Mouse (Mus musculus): ENCODE data around the gene Jph2. TPM values are rescaled to one million over a fixed set of nuclear protein-coding genes. Genes with fewer than 3 reads are reported as not detected.

The Jph2 gene
- polyA plus RNA-seq, 1 experiment from 2014 or later: 0.26 TPM

- 29% methylated on average over 7 of the region's 7 CpGs for whole genome bisulfite sequencing
- no peak for ATAC-seq (replicated peaks; ENCODE audit: low FRiP score)
These were observed 67.1 kb downstream of the Jph2 start for GRCm38 (mm10) chr2:163330742-163331141.

GRCm38 (mm10) chr2:163323163-163323562 lies 74.6 kb downstream of the Jph2 start:
- Histone ChIP-seq H3K9ac (ENCODE audit: low read depth, low read length) (no peak overlapping the region), H3K4me2 (no peak overlapping the region), H3K36me3 (ENCODE audit: control insufficient read depth, insufficient read depth, low read length) (no peaks in the 10 kb centered on the region), H3K9me3 (ENCODE audit: control insufficient read depth, low read length) (no peaks in the 10 kb centered on the region), H3K27ac (ENCODE audit: low read depth, low read length) (no peak overlapping the region), H3K27me3 (replicated peaks; ENCODE audit: control insufficient read depth, insufficient read depth, low read length) (no peaks in the 10 kb centered on the region), H3K4me1 (replicated peaks; ENCODE audit: control insufficient read depth, insufficient read depth, low read length) (no peaks in the 10 kb centered on the region), H3K4me3 (ENCODE audit: low read depth, low read length) (no peak overlapping the region)
- DNase-seq (ENCODE audit: low spot score): no peak
- no peak for ATAC-seq (replicated peaks; ENCODE audit: low FRiP score)
- 38% methylated on average over 1 of the region's 1 CpGs for WGBS

More at GRCm38 (mm10) chr2:163330742-163331141, 67.1 kb downstream of the Jph2 start:
- H3K27ac ChIP-seq (ENCODE audit: low read depth, low read length): no peak overlapping the region
- H3K4me1 ChIP-seq (replicated peaks; ENCODE audit: control insufficient read depth, insufficient read depth, low read length): no peaks in the 10 kb centered on the region
- no peak for DNase-seq (ENCODE audit: low spot score)
- H3K4me2 ChIP-seq: no peak overlapping the region
- no peaks in the 10 kb centered on the region for H3K9me3 ChIP-seq (ENCODE audit: control insufficient read depth, low read length)
- no peak overlapping the region for H3K4me3 ChIP-seq (ENCODE audit: low read depth, low read length)
- no peaks in the 10 kb centered on the region; the same call in 1 of the 2 replicates for H3K27me3 ChIP-seq (replicated peaks; ENCODE audit: control insufficient read depth, insufficient read depth, low read length)
- H3K9ac ChIP-seq (ENCODE audit: low read depth, low read length): no peak overlapping the region
- H3K36me3 ChIP-seq (ENCODE audit: control insufficient read depth, insufficient read depth, low read length): no peaks in the 10 kb centered on the region

GRCm38 (mm10) chr2:163318777-163319176 lies 79.0 kb downstream of the Jph2 start:
- DNase-seq (ENCODE audit: low spot score): no peak
- Histone ChIP-seq H3K9me3 (ENCODE audit: control insufficient read depth, low read length) (no peaks in the 10 kb centered on the region), H3K36me3 (ENCODE audit: control insufficient read depth, insufficient read depth, low read length) (no peaks in the 10 kb centered on the region), H3K4me2 (no peak overlapping the region), H3K27ac (ENCODE audit: low read depth, low read length) (no peak overlapping the region), H3K4me1 (replicated peaks; ENCODE audit: control insufficient read depth, insufficient read depth, low read length) (no peaks in the 10 kb centered on the region), H3K9ac (ENCODE audit: low read depth, low read length) (no peak overlapping the region), H3K4me3 (ENCODE audit: low read depth, low read length) (no peak overlapping the region), H3K27me3 (replicated peaks; ENCODE audit: control insufficient read depth, insufficient read depth, low read length) (no peaks in the 10 kb centered on the region)
- no peak for ATAC-seq (replicated peaks; ENCODE audit: low FRiP score)
- WGBS: 78% methylated on average over 3 of the region's 3 CpGs

GRCm38 (mm10) chr2:163317281-163317680 lies 80.5 kb downstream of the Jph2 start:
- Histone ChIP-seq H3K4me3 (ENCODE audit: low read depth, low read length) (no peak overlapping the region), H3K9ac (ENCODE audit: low read depth, low read length) (no peak overlapping the region), H3K4me2 (no peak overlapping the region), H3K9me3 (ENCODE audit: control insufficient read depth, low read length) (no peaks in the 10 kb centered on the region), H3K4me1 (replicated peaks; ENCODE audit: control insufficient read depth, insufficient read depth, low read length) (no peaks in the 10 kb centered on the region), H3K36me3 (ENCODE audit: control insufficient read depth, insufficient read depth, low read length) (no peaks in the 10 kb centered on the region), H3K27ac (ENCODE audit: low read depth, low read length) (no peak overlapping the region), H3K27me3 (replicated peaks; ENCODE audit: control insufficient read depth, insufficient read depth, low read length) (no peaks in the 10 kb centered on the region)
- ATAC-seq (replicated peaks; ENCODE audit: low FRiP score) (no peak), DNase-seq (ENCODE audit: low spot score) (no peak)
- WGBS: 67% methylated on average over 4 of the region's 4 CpGs

GRCm38 (mm10) chr2:163310163-163310688 lies 87.6 kb downstream of the Jph2 start:
- H3K27ac ChIP-seq (ENCODE audit: low read depth, low read length): no peak overlapping the region
- no peak overlapping the region for H3K9ac ChIP-seq (ENCODE audit: low read depth, low read length)
- H3K4me1 ChIP-seq (replicated peaks; ENCODE audit: control insufficient read depth, insufficient read depth, low read length): no peaks in the 10 kb centered on the region
- H3K9me3 ChIP-seq (ENCODE audit: control insufficient read depth, low read length): no peaks in the 10 kb centered on the region
- H3K27me3 ChIP-seq (replicated peaks; ENCODE audit: control insufficient read depth, insufficient read depth, low read length): no peaks in the 10 kb centered on the region
- no peak for ATAC-seq (replicated peaks; ENCODE audit: low FRiP score)
- 68% methylated on average over 11 of the region's 11 CpGs for WGBS
- H3K4me3 ChIP-seq (ENCODE audit: low read depth, low read length): no peak overlapping the region
- H3K36me3 ChIP-seq (ENCODE audit: control insufficient read depth, insufficient read depth, low read length): no peaks in the 10 kb centered on the region
- no peak for DNase-seq (ENCODE audit: low spot score)
- no peak overlapping the region for H3K4me2 ChIP-seq

DNA sequence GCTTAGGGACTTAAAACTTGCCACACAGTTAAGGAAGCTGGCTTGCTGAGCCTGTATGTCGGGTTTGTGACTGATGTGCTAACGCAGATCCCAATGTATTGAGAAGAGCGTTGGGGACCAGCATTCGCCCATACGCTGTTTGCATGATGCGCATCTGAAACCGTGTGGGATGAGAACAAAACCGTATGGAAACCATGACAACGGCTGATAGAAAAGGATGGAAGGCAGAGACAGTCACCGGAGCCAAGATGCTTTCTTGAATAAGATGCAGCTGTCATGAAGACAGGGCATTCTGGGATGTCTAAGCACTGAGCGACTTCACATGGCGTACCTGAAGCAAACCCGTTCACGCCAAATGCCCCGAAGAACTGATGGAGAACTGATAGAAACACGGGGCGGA lies 88.4 kb downstream of the Jph2 start:
- Histone ChIP-seq H3K4me3 (ENCODE audit: low read depth, low read length) (no peak overlapping the region), H3K9ac (ENCODE audit: low read depth, low read length) (no peak overlapping the region), H3K27me3 (replicated peaks; ENCODE audit: control insufficient read depth, insufficient read depth, low read length) (no peaks in the 10 kb centered on the region), H3K4me2 (no peak overlapping the region), H3K27ac (ENCODE audit: low read depth, low read length) (no peak overlapping the region), H3K36me3 (ENCODE audit: control insufficient read depth, insufficient read depth, low read length) (no peaks in the 10 kb centered on the region), H3K9me3 (ENCODE audit: control insufficient read depth, low read length) (no peaks in the 10 kb centered on the region), H3K4me1 (replicated peaks; ENCODE audit: control insufficient read depth, insufficient read depth, low read length) (no peaks in the 10 kb centered on the region)
- DNase-seq (ENCODE audit: low spot score) (no peak), ATAC-seq (replicated peaks; ENCODE audit: low FRiP score) (no peak)
- 89% methylated on average over 17 of the region's 17 CpGs for WGBS

GRCm38 (mm10) chr2:163303037-163303436 lies 94.8 kb downstream of the Jph2 start:
- no peak for DNase-seq (ENCODE audit: low spot score)
- H3K9ac ChIP-seq (ENCODE audit: low read depth, low read length): no peak overlapping the region
- no peaks in the 10 kb centered on the region; the same call in none of the 2 replicates for H3K27me3 ChIP-seq (replicated peaks; ENCODE audit: control insufficient read depth, insufficient read depth, low read length)
- WGBS: 61% methylated on average over 9 of the region's 9 CpGs
- H3K27ac ChIP-seq (ENCODE audit: low read depth, low read length): no peak overlapping the region
- H3K36me3 ChIP-seq (ENCODE audit: control insufficient read depth, insufficient read depth, low read length): no peaks in the 10 kb centered on the region
- no peak overlapping the region for H3K4me3 ChIP-seq (ENCODE audit: low read depth, low read length)
- ATAC-seq (replicated peaks; ENCODE audit: low FRiP score): no peak
- H3K9me3 ChIP-seq (ENCODE audit: control insufficient read depth, low read length): no peaks in the 10 kb centered on the region
- no peaks in the 10 kb centered on the region for H3K4me1 ChIP-seq (replicated peaks; ENCODE audit: control insufficient read depth, insufficient read depth, low read length)
- no peak overlapping the region for H3K4me2 ChIP-seq

DNA sequence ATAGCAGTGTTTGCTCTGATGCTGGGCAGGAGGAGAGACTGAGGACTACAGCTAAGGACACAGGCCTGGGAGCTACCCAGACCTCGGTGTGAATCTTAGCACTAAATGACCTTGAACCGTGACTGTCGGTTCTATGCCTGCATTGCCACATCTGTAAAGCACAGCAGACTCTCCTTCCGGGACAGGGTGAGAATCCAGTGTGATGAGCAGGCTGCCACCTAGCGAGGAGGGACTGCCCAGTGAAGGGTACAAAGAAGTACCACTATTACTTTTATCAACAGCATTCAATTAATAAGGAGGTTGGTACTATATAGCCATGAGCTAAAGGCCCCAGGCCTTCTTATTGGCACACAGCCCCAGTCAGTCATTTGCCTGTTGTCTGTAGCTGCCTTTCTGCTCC lies 96.2 kb downstream of the Jph2 start:
- Histone ChIP-seq H3K27ac (ENCODE audit: low read depth, low read length) (no peak overlapping the region), H3K36me3 (ENCODE audit: control insufficient read depth, insufficient read depth, low read length) (no peaks in the 10 kb centered on the region), H3K9ac (ENCODE audit: low read depth, low read length) (no peak overlapping the region), H3K9me3 (ENCODE audit: control insufficient read depth, low read length) (no peaks in the 10 kb centered on the region), H3K4me3 (ENCODE audit: low read depth, low read length) (no peak overlapping the region), H3K27me3 (replicated peaks; ENCODE audit: control insufficient read depth, insufficient read depth, low read length) (no peaks in the 10 kb centered on the region; the same call in none of the 2 replicates), H3K4me2 (no peak overlapping the region), H3K4me1 (replicated peaks; ENCODE audit: control insufficient read depth, insufficient read depth, low read length) (no peaks in the 10 kb centered on the region)
- DNase-seq (ENCODE audit: low spot score): no peak
- WGBS: 49% methylated on average over 5 of the region's 5 CpGs
- no peak for ATAC-seq (replicated peaks; ENCODE audit: low FRiP score)

Measured in liver, embryonic 11.5 days (tissue).